In the genomic region with DNA sequence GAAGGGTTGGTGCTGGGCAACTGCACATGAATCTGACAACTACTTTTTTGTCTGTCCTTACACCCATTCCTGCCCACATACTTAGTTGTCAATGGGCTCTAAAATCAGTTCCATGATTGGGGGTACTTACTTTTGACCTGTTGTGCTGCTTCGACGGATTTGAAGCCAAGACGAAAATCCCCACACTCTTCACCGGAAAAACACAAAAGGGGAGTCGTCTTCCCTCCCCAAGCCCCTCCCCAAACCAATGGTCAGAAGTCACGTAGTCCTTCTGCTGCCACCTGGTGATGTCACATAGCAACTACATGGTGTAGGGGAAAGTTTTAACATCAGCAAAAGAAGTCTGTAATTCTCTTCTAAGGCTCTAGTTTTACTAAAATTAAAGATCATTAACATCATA, we compare ENCODE assay signal across 8 mouse cellular contexts. TPM values are rescaled to one million over a fixed set of nuclear protein-coding genes. Genes with fewer than 3 reads are reported as not detected.
DNase-seq lines count a peak whose midpoint lies in the region; ATAC-seq and TF ChIP-seq lines count a peak whose summit lies in the region.

A gene (minus strand): TSS at position 218 of the 400 bp plus-strand sequence.

- DNase-seq in 3T3-L1 (ENCODE audit: low read depth, low spot score): peak; percentile 82
- peak; percentile 47 for DNase-seq in MEL-GATA-1-ER (ENCODE audit: extremely low read depth, low read depth)
- peak; percentile 47 for DNase-seq in embryo, embryonic 9.5 days (ENCODE audit: extremely low spot score)
- DNase-seq in heart, adult 2 months: peak; percentile 10 to 31
- peak; percentile 60 for DNase-seq in kidney, adult 18-20 months
- peak; percentile 37 for DNase-seq in liver, embryonic 11.5 days (ENCODE audit: low spot score)
- no peak for DNase-seq in frontal cortex, postnatal 36 days (ENCODE audit: low spot score in 2 of 2)

- no peak for ATAC-seq in liver, embryonic 11.5 days (replicated peaks; ENCODE audit: low FRiP score)

- H3ac ChIP-seq in myocyte (ENCODE audit: control insufficient read depth, insufficient read length): no peak within 1 kb of the TSS

- intact Hi-C loops in heart, adult 2 months (cut with DNase I): loop anchor here (2.0 to 10.0 kb wide), 2 partner anchors 32 to 52 kb away; no protein-coding TSS in a partner anchor

- no peaks in the 10 kb centered on the region for H3K27me3 ChIP-seq in heart, adult 2 months (ENCODE audit: control insufficient read depth, insufficient read depth, low read length)
- no peaks in the 10 kb centered on the region for H3K27me3 ChIP-seq in liver, embryonic 11.5 days (replicated peaks; ENCODE audit: control insufficient read depth, insufficient read depth, low read length)
- no peaks in the 10 kb centered on the region for H3K27me3 ChIP-seq in myocyte (ENCODE audit: control insufficient read depth, insufficient read depth, insufficient read length)

- H3K36me3 ChIP-seq in heart, adult 2 months (ENCODE audit: control insufficient read depth, insufficient read depth, low read length): no peaks in the 10 kb centered on the region
- no peaks in the 10 kb centered on the region for H3K36me3 ChIP-seq in liver, embryonic 11.5 days (ENCODE audit: control insufficient read depth, insufficient read depth, low read length)
- no peaks in the 10 kb centered on the region for H3K36me3 ChIP-seq in myocyte (ENCODE audit: control insufficient read depth, insufficient read depth)

- under 1% methylated on average over 6 of the region's 6 CpGs for WGBS in heart, adult 2 months
- 13% methylated on average over 6 of the region's 6 CpGs for WGBS in liver, embryonic 11.5 days

- H3K9ac ChIP-seq in heart, adult 2 months (ENCODE audit: low read depth, low read length): no peak within 1 kb of the TSS
- H3K9ac ChIP-seq in liver, embryonic 11.5 days (ENCODE audit: low read depth, low read length): no peak within 1 kb of the TSS

- TF ChIP-seq POLR2A in heart, adult 2 months (IDR thresholded peaks at IDR 0.05; ENCODE audit: insufficient read depth, low read depth, low read length): no peak
- TF ChIP-seq POLR2A in myocyte (IDR thresholded peaks at IDR 0.05; ENCODE audit: insufficient read length, low read depth): no peak

- TF ChIP-seq CTCF in heart, adult 2 months (IDR thresholded peaks at IDR 0.05): peak; percentile 76

- peak within 1 kb of the TSS; percentile 48 for H3K4me2 ChIP-seq in liver, embryonic 11.5 days
- H3K4me2 ChIP-seq in myocyte (ENCODE audit: low read depth): no peak within 1 kb of the TSS

- no peaks in the 10 kb centered on the region for H3K79me2 ChIP-seq in heart, adult 2 months (replicated peaks; ENCODE audit: control insufficient read depth, insufficient read depth, low read length)
- no peaks in the 10 kb centered on the region for H3K79me2 ChIP-seq in myocyte (ENCODE audit: control insufficient read depth, insufficient read depth)

- peak within 1 kb of the TSS; percentile 40 for H3K27ac ChIP-seq in heart, adult 2 months
- no peak within 1 kb of the TSS for H3K27ac ChIP-seq in liver, embryonic 11.5 days (ENCODE audit: low read depth, low read length)

- no peaks in the 10 kb centered on the region for H3K4me1 ChIP-seq in heart, adult 2 months (ENCODE audit: control insufficient read depth, insufficient read depth, low read length)
- H3K4me1 ChIP-seq in liver, embryonic 11.5 days (replicated peaks; ENCODE audit: control insufficient read depth, insufficient read depth, low read length): no peaks in the 10 kb centered on the region

- H3K4me3 ChIP-seq in heart, adult 2 months: peak within 1 kb of the TSS; percentile 37
- H3K4me3 ChIP-seq in liver, embryonic 11.5 days (ENCODE audit: low read depth, low read length): no peak within 1 kb of the TSS
- no peak within 1 kb of the TSS for H3K4me3 ChIP-seq in myocyte

- no peaks in the 10 kb centered on the region for H3K9me3 ChIP-seq in liver, embryonic 11.5 days (ENCODE audit: control insufficient read depth, low read length)

- no peak for TF ChIP-seq EP300 in heart, adult 2 months (IDR thresholded peaks at IDR 0.05; ENCODE audit: insufficient read depth, low read depth, low read length)

TF ChIP-seq in myocyte, 11 proteins besides CTCF, POLR2A, EP300 and RAD21:
- no peak for TF ChIP-seq MYOD1 (IDR thresholded peaks at IDR 0.05; ENCODE audit: control insufficient read depth in 1 of 3, insufficient read length in 2 of 3, low read depth in 2 of 3)
- TF ChIP-seq TCF12 (IDR thresholded peaks at IDR 0.05; ENCODE audit: insufficient read depth, poor library complexity, severe bottlenecking): no peak
- no peak for TF ChIP-seq MAX (IDR thresholded peaks at IDR 0.05; ENCODE audit: low read depth)
- no peak for TF ChIP-seq USF1 (IDR thresholded peaks at IDR 0.05; ENCODE audit: low read depth)
- no peak for TF ChIP-seq SRF (IDR thresholded peaks at IDR 0.05; ENCODE audit: control insufficient read depth, insufficient read length, low read depth)
- no peak for TF ChIP-seq CEBPB (IDR thresholded peaks at IDR 0.05; ENCODE audit: insufficient read depth, poor library complexity, severe bottlenecking)

RNA-seq across cellular contexts. Expression of the gene that starts here (rescaled TPM):
- total RNA-seq in heart, adult 2 months (2021): 100 to 1,000 TPM; 234 to 260 TPM
- 118 and 234 TPM in 2 replicates for polyA plus RNA-seq in heart, adult 2 months (2012; rRNA removed)
- 85.9 and 93.9 TPM in 2 replicates for polyA plus RNA-seq in liver, embryonic 11.5 days (2014; fragmentation: Nextera tagmentation; extraction: Ambion mirVana)
- polyA plus RNA-seq in myocyte (2012; fragmentation: generic; extraction: Trizol): 62.9 TPM

Comparison
In these comparisons a context has a peak if more than half of its experiments do, and no peak if none do; other contexts are left out.
1. DNase-seq: peak in 3T3-L1 (single experiment), MEL-GATA-1-ER (single experiment), embryo, embryonic 9.5 days (single experiment), heart, adult 2 months (2 of 2), kidney, adult 18-20 months (single experiment) and liver, embryonic 11.5 days (single experiment); none in frontal cortex, postnatal 36 days (0 of 2).